Mouse (Mus musculus): ENCODE data around the gene Adamts10. TPM values are rescaled to one million over a fixed set of nuclear protein-coding genes. Genes with fewer than 3 reads are reported as not detected.

Adamts10 gene
- polyA plus RNA-seq, 1 experiment from 2014 or later, result 41.7 TPM

- no peak overlapping the region for H3K4me3 ChIP-seq (replicated peaks; ENCODE audit: low read depth, low read length)
- 70% methylated on average over 1 of the region's 1 CpGs for WGBS
These were observed 40.6 kb downstream of the Adamts10 start for GRCm38 (mm10) chr17:33564599-33564998.

GRCm38 (mm10) chr17:33566182-33566581, 42.2 kb downstream of the Adamts10 start:
- Histone ChIP-seq H3K27ac (replicated peaks; ENCODE audit: low read depth, low read length) (no peak overlapping the region), H3K36me3 (ENCODE audit: control insufficient read depth, insufficient read depth, low read length) (no peaks in the 10 kb centered on the region), H3K4me3 (replicated peaks; ENCODE audit: low read depth, low read length) (no peak overlapping the region), H3K9me3 (ENCODE audit: control insufficient read depth, low read length) (no peaks in the 10 kb centered on the region), H3K9ac (replicated peaks; ENCODE audit: low read length) (no peak overlapping the region), H3K4me1 (ENCODE audit: control insufficient read depth, insufficient read depth, low read length) (no peaks in the 10 kb centered on the region), H3K4me2 (ENCODE audit: low read length) (no peak overlapping the region), H3K27me3 (ENCODE audit: control insufficient read depth, insufficient read depth, low read length) (no peaks in the 10 kb centered on the region)
- no peak for ATAC-seq (ENCODE audit: low FRiP score, low TSS enrichment)
- DNase-seq, result no peak
- WGBS, result 84% methylated on average over 2 of the region's 2 CpGs

More at GRCm38 (mm10) chr17:33564599-33564998, 40.6 kb downstream of the Adamts10 start:
- ATAC-seq (ENCODE audit: low FRiP score, low TSS enrichment), result no peak
- Histone ChIP-seq H3K9me3 (ENCODE audit: control insufficient read depth, low read length) (no peaks in the 10 kb centered on the region), H3K4me2 (ENCODE audit: low read length) (no peak overlapping the region), H3K27ac (replicated peaks; ENCODE audit: low read depth, low read length) (no peak overlapping the region), H3K4me1 (ENCODE audit: control insufficient read depth, insufficient read depth, low read length) (no peaks in the 10 kb centered on the region), H3K9ac (replicated peaks; ENCODE audit: low read length) (no peak overlapping the region), H3K36me3 (ENCODE audit: control insufficient read depth, insufficient read depth, low read length) (no peaks in the 10 kb centered on the region), H3K27me3 (ENCODE audit: control insufficient read depth, insufficient read depth, low read length) (no peaks in the 10 kb centered on the region)
- DNase-seq, result no peak

DNA sequence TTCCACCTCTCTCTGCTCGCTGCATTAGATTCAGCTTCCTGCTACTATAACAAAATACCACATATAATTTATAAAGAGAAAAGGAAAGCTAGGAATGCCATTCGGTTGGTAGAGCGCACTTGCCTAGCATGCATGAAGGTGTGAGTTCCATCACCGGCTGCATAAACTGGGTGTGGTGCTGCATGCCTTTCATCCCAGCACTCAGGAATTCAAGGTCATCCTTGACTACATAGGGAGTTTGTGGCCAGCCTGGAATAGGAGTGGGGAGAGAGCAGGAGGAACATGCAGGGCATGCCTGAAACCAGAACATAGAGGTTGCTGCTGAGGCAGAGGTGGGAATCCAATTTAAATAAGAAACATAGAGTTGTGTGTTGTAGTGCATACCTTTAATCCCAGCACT, 60.1 kb downstream of the Adamts10 start:
- H3K9ac ChIP-seq (replicated peaks; ENCODE audit: low read length), result no peak overlapping the region
- H3K4me2 ChIP-seq (ENCODE audit: low read length), result no peak overlapping the region
- DNase-seq, result no peak
- H3K27ac ChIP-seq (replicated peaks; ENCODE audit: low read depth, low read length), result no peak overlapping the region
- H3K4me3 ChIP-seq (replicated peaks; ENCODE audit: low read depth, low read length), result no peak overlapping the region
- WGBS, result 90% methylated on average over 4 of the region's 4 CpGs
- ATAC-seq (ENCODE audit: low FRiP score, low TSS enrichment), result no peak
- H3K4me1 ChIP-seq (ENCODE audit: control insufficient read depth, insufficient read depth, low read length), result no peaks in the 10 kb centered on the region
- H3K27me3 ChIP-seq (ENCODE audit: control insufficient read depth, insufficient read depth, low read length), result no peaks in the 10 kb centered on the region
- no peaks in the 10 kb centered on the region for H3K36me3 ChIP-seq (ENCODE audit: control insufficient read depth, insufficient read depth, low read length)
- no peaks in the 10 kb centered on the region for H3K9me3 ChIP-seq (ENCODE audit: control insufficient read depth, low read length)

- Histone ChIP-seq H3K9ac (replicated peaks; ENCODE audit: low read length) (no peak overlapping the region), H3K27ac (replicated peaks; ENCODE audit: low read depth, low read length) (no peak overlapping the region), H3K4me3 (replicated peaks; ENCODE audit: low read depth, low read length) (no peak overlapping the region), H3K4me2 (ENCODE audit: low read length) (no peak overlapping the region), H3K4me1 (ENCODE audit: control insufficient read depth, insufficient read depth, low read length) (no peaks in the 10 kb centered on the region), H3K9me3 (ENCODE audit: control insufficient read depth, low read length) (no peaks in the 10 kb centered on the region), H3K36me3 (ENCODE audit: control insufficient read depth, insufficient read depth, low read length) (no peaks in the 10 kb centered on the region), H3K27me3 (ENCODE audit: control insufficient read depth, insufficient read depth, low read length) (no peaks in the 10 kb centered on the region)
- DNase-seq (no peak), ATAC-seq (ENCODE audit: low FRiP score, low TSS enrichment) (no peak)
- 69% methylated on average over 17 of the region's 17 CpGs for WGBS
These were observed 62.0 kb downstream of the Adamts10 start for GRCm38 (mm10) chr17:33586011-33586410.

GRCm38 (mm10) chr17:33597271-33597670, 73.3 kb downstream of the Adamts10 start:
- ATAC-seq (ENCODE audit: low FRiP score, low TSS enrichment) (no peak), DNase-seq (no peak)
- no peak overlapping the region for H3K9ac ChIP-seq (replicated peaks; ENCODE audit: low read length)

GRCm38 (mm10) chr17:33598506-33598905, 74.5 kb downstream of the Adamts10 start:
- H3K27me3 ChIP-seq (ENCODE audit: control insufficient read depth, insufficient read depth, low read length), result no peaks in the 10 kb centered on the region
- DNase-seq (no peak), ATAC-seq (ENCODE audit: low FRiP score, low TSS enrichment) (no peak)
- H3K9me3 ChIP-seq (ENCODE audit: control insufficient read depth, low read length), result 0 out of 2 replicates have a peak, but pooled peaks cover 10% of the 10 kb centered on the region
- H3K4me1 ChIP-seq (ENCODE audit: control insufficient read depth, insufficient read depth, low read length), result no peaks in the 10 kb centered on the region
- H3K27ac ChIP-seq (replicated peaks; ENCODE audit: low read depth, low read length), result no peak overlapping the region
- H3K4me3 ChIP-seq (replicated peaks; ENCODE audit: low read depth, low read length), result no peak overlapping the region
- H3K4me2 ChIP-seq (ENCODE audit: low read length), result no peak overlapping the region
- no peak overlapping the region for H3K9ac ChIP-seq (replicated peaks; ENCODE audit: low read length)
- 94% methylated on average over 5 of the region's 5 CpGs for WGBS
- no peaks in the 10 kb centered on the region for H3K36me3 ChIP-seq (ENCODE audit: control insufficient read depth, insufficient read depth, low read length)

More at GRCm38 (mm10) chr17:33597271-33597670, 73.3 kb downstream of the Adamts10 start:
- H3K36me3 ChIP-seq (ENCODE audit: control insufficient read depth, insufficient read depth, low read length), result no peaks in the 10 kb centered on the region
- no peaks in the 10 kb centered on the region for H3K4me1 ChIP-seq (ENCODE audit: control insufficient read depth, insufficient read depth, low read length)
- no peak overlapping the region for H3K4me2 ChIP-seq (ENCODE audit: low read length)
- no peak overlapping the region for H3K4me3 ChIP-seq (replicated peaks; ENCODE audit: low read depth, low read length)
- no peaks in the 10 kb centered on the region for H3K27me3 ChIP-seq (ENCODE audit: control insufficient read depth, insufficient read depth, low read length)
- H3K9me3 ChIP-seq (ENCODE audit: control insufficient read depth, low read length), result 0 out of 2 replicates have a peak, but pooled peaks cover 10% of the 10 kb centered on the region
- no peak overlapping the region for H3K27ac ChIP-seq (replicated peaks; ENCODE audit: low read depth, low read length)

DNA sequence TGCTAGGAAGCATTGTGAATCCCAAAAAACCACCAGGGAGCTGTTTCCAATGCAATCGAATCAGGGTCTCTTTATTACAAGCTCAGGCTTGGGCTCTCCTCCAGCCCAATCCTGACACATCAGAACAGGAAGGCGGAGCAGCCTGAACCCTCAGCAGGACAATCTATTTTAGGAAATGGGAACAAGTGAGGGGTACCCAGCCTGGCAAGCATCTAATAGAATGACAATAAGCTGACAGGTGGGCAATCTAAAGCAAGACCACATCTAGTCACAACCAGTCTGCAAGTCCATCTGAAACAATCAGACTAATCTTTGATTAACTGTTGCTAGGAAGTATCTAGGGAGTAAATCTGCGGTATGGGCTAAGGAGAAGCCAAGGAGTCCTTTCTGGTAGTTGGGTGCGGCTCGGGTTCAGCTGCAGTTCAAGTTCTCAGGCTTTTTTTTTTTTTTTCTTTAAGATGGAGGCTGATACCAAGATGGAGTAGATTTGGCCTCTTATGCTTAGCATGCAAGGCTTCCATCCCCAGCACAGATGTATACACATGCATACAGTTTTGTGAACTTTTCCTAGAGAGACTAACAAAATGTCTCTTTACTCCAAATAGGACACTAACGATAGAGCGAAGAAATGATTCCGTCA, 76.0 kb downstream of the Adamts10 start:
- Histone ChIP-seq H3K4me3 (replicated peaks; ENCODE audit: low read depth, low read length) (no peak overlapping the region), H3K36me3 (ENCODE audit: control insufficient read depth, insufficient read depth, low read length) (no peaks in the 10 kb centered on the region), H3K4me1 (ENCODE audit: control insufficient read depth, insufficient read depth, low read length) (no peaks in the 10 kb centered on the region), H3K9me3 (ENCODE audit: control insufficient read depth, low read length) (0 out of 2 replicates have a peak, but pooled peaks cover 10% of the 10 kb centered on the region), H3K9ac (replicated peaks; ENCODE audit: low read length) (no peak overlapping the region), H3K27ac (replicated peaks; ENCODE audit: low read depth, low read length) (no peak overlapping the region), H3K4me2 (ENCODE audit: low read length) (no peak overlapping the region), H3K27me3 (ENCODE audit: control insufficient read depth, insufficient read depth, low read length) (no peaks in the 10 kb centered on the region)
- 91% methylated on average over 8 of the region's 8 CpGs for WGBS
- DNase-seq (no peak), ATAC-seq (ENCODE audit: low FRiP score, low TSS enrichment) (no peak)

- Histone ChIP-seq H3K27ac (replicated peaks; ENCODE audit: low read depth, low read length) (no peak overlapping the region), H3K4me1 (ENCODE audit: control insufficient read depth, insufficient read depth, low read length) (no peaks in the 10 kb centered on the region), H3K9ac (replicated peaks; ENCODE audit: low read length) (no peak overlapping the region), H3K9me3 (ENCODE audit: control insufficient read depth, low read length) (0 out of 2 replicates have a peak, but pooled peaks cover 10% of the 10 kb centered on the region), H3K4me2 (ENCODE audit: low read length) (no peak overlapping the region), H3K36me3 (ENCODE audit: control insufficient read depth, insufficient read depth, low read length) (no peaks in the 10 kb centered on the region), H3K27me3 (ENCODE audit: control insufficient read depth, insufficient read depth, low read length) (no peaks in the 10 kb centered on the region), H3K4me3 (replicated peaks; ENCODE audit: low read depth, low read length) (no peak overlapping the region)
- DNase-seq (no peak), ATAC-seq (ENCODE audit: low FRiP score, low TSS enrichment) (no peak)
- WGBS, result 79% methylated on average over 3 of the region's 3 CpGs
These were observed 76.8 kb downstream of the Adamts10 start for GRCm38 (mm10) chr17:33600831-33601230.

DNA sequence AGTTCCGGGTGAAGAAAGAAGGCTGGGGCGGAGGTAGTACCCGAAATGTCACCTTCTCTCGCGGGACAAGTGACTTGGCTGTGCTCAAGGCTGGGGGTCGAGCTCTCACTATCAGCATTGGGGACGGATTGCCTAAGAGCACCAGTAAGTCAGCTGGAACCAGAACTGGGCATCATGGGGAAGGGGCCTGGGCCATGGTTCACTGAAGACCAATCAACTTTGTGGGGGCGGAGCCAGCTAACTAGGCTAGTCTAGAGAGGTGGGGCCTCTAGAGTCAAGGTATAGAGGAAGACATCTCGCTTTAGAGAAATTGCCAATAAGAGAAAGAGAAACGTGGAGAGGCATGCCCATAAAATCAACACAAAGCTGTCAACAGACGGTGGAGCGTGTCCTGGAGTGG, 77.9 kb downstream of the Adamts10 start:
- Histone ChIP-seq H3K9ac (replicated peaks; ENCODE audit: low read length) (no peak overlapping the region), H3K27me3 (ENCODE audit: control insufficient read depth, insufficient read depth, low read length) (no peaks in the 10 kb centered on the region), H3K4me1 (ENCODE audit: control insufficient read depth, insufficient read depth, low read length) (no peaks in the 10 kb centered on the region), H3K4me2 (ENCODE audit: low read length) (no peak overlapping the region), H3K27ac (replicated peaks; ENCODE audit: low read depth, low read length) (no peak overlapping the region), H3K36me3 (ENCODE audit: control insufficient read depth, insufficient read depth, low read length) (no peaks in the 10 kb centered on the region), H3K4me3 (replicated peaks; ENCODE audit: low read depth, low read length) (no peak overlapping the region), H3K9me3 (ENCODE audit: control insufficient read depth, low read length) (0 out of 2 replicates have a peak, but pooled peaks cover 10% of the 10 kb centered on the region)
- ATAC-seq (ENCODE audit: low FRiP score, low TSS enrichment), result no peak
- WGBS, result 84% methylated on average over 12 of the region's 12 CpGs
- no peak for DNase-seq

Measured in midbrain, embryonic 14.5 days (tissue).